Mouse (Mus musculus): ENCODE measurements around the gene Igsf21. TPM values are rescaled to one million over a fixed set of nuclear protein-coding genes. Genes with fewer than 3 reads are reported as not detected.

The Igsf21 gene
- polyA plus RNA-seq (2012), result not detected in 2 replicates

GRCm38 (mm10) chr4:140246180-140247005 lies at the start of gene Igsf21:
Gene Igsf21 (minus strand): TSS chr4:140246784.

All from megakaryocyte-erythroid progenitor cell, adult 5 weeks (primary cell).